Mouse (Mus musculus) kidney, postnatal 4 days (tissue): Measurements from ENCODE around the gene Zc3h12a.

Source experiments
- DNase-seq, 2 experiments: peaks; one replicate each; pipeline ENCODE4 v3.0.0; 2021; ENCODE audit warnings: mixed read lengths in 2 of 2

The Zc3h12a gene

GRCm38 (mm10) chr4:125127305-125128084 is at the start of gene Zc3h12a:
Gene Zc3h12a, minus strand, starts transcription at chr4:125127840.
- DNase-seq, result peak; percentile 94 to 95

GRCm38 (mm10) chr4:125176639-125177165 is 49.1 kb upstream of the Zc3h12a start:
- peak; percentile 53 to 63 for DNase-seq

- DNase-seq, result no peak
Observed at GRCm38 (mm10) chr4:125176190-125176589, 48.5 kb upstream of the Zc3h12a start.

GRCm38 (mm10) chr4:125175591-125175990 is 48.0 kb upstream of the Zc3h12a start:
- peak; percentile 77 to 78 for DNase-seq

GRCm38 (mm10) chr4:125174516-125175185 is 47.0 kb upstream of the Zc3h12a start:
- DNase-seq, result peak; percentile 41 to 54

- no peak for DNase-seq
Observed at GRCm38 (mm10) chr4:125173150-125173549, 45.5 kb upstream of the Zc3h12a start.

GRCm38 (mm10) chr4:125172736-125173135 is 45.1 kb upstream of the Zc3h12a start:
- DNase-seq, result no peak

- no peak for DNase-seq
Observed at GRCm38 (mm10) chr4:125167723-125168122, 40.1 kb upstream of the Zc3h12a start.

GRCm38 (mm10) chr4:125164861-125165260 is 37.2 kb upstream of the Zc3h12a start:
- no peak for DNase-seq

- DNase-seq, result no peak
Observed at GRCm38 (mm10) chr4:125162701-125163100, 35.1 kb upstream of the Zc3h12a start.

- DNase-seq, result no peak
Observed at GRCm38 (mm10) chr4:125161392-125161791, 33.8 kb upstream of the Zc3h12a start.

- no peak for DNase-seq
Observed at GRCm38 (mm10) chr4:125160951-125161331, 33.3 kb upstream of the Zc3h12a start.

GRCm38 (mm10) chr4:125160320-125160950 is 32.8 kb upstream of the Zc3h12a start:
- peak; percentile 93 to 94 for DNase-seq

GRCm38 (mm10) chr4:125158581-125159317 is 31.1 kb upstream of the Zc3h12a start:
- DNase-seq, result no peak

GRCm38 (mm10) chr4:125158081-125158480 is 30.4 kb upstream of the Zc3h12a start:
- DNase-seq, result no peak

- no peak for DNase-seq
Observed at GRCm38 (mm10) chr4:125157322-125157721, 29.7 kb upstream of the Zc3h12a start.

- DNase-seq, result no peak
Observed at GRCm38 (mm10) chr4:125155646-125156045, 28.0 kb upstream of the Zc3h12a start.

- no peak for DNase-seq
Observed at GRCm38 (mm10) chr4:125153659-125154241, 26.1 kb upstream of the Zc3h12a start.

GRCm38 (mm10) chr4:125152469-125152868 is 24.8 kb upstream of the Zc3h12a start:
- no peak for DNase-seq

- no peak for DNase-seq
Observed at GRCm38 (mm10) chr4:125149460-125149859, 21.8 kb upstream of the Zc3h12a start.

GRCm38 (mm10) chr4:125147970-125148369 is 20.3 kb upstream of the Zc3h12a start:
- no peak for DNase-seq

- DNase-seq, result peak in 1 of 2 experiments; percentile 11
Observed at GRCm38 (mm10) chr4:125145213-125145612, 17.6 kb upstream of the Zc3h12a start.
